Mouse (Mus musculus) NIH3T3 (cell line): ENCODE data around the gene Isy1.
A peak's percentile ranks its signal among the peaks of the same experiment; 100 is the strongest.

Source experiments
- DNase-seq: peaks from one replicate; pipeline ENCODE4 v3.0.0-alpha.2; 2012; ENCODE audit warnings: low read depth

Gene Isy1

DNA sequence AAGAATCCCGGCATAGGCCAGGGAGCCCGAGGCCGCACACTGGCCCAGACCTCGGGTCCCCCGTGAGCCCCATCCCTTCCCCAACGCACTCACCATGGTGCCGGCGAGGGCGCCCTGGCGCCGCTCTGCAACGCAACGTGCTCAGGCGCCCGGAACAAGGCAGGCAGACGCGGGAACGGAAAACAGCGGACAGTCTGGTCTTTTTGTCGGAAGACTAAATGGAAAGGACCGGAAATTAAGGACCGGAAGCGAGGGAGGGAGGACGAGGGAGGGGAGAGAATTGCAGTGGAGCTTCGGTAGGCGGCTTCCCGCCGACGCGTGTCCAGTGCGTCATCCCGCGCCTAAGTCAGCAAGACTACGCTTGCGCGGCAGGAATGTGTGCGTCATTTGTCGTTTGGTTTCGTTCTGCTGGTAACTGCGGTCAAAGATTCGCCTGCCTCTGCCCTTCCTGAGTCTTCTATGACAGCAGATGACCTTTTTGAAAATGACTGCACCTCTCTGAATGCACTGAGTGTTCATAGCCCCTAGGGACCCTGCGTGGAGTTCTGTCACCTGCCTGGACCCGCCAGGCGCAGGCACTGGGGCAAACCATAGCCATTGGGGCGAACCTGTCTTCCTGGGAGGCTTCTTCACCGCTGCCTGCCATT, at the start of gene Isy1:
TSS of gene Isy1 (minus strand) at position 248 of the 647 bp plus-strand sequence.
- DNase-seq = peak; percentile 99

DNA sequence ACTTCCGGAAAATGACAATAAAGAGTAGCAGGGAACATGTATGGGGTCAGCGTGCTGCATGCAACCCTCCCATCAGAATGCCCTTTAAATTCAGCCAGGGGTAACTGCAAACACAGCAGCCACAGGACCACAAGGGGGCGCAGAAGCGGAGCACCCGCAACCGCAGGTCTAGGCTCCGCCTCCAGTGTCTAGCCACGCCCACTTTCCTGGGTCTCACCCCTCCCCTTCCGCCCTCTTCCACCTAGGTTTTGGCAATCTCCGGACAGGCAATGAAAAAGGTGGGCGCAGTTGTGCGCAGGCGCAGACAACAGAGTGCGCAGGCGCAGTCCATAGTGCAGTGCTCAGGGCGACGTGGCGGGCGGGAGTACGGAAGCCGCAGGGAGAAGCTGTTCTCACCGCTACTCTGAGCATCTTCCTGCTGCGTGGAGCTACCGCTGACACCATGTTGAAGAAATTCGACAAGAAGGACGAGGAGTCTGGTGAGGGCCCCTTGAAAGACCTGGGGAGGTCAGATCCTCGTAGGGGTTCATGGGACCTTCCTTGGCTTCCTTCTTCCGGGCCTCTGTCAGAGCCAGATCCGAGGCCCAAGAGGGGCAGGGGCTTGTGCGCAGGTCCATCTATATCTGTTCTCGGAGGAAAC, 49.1 kb upstream of the Isy1 start, which contains the start of gene Copg1:
TSS of gene Copg1 (plus strand) at position 221 of the 640 bp plus-strand sequence.
- DNase-seq = peak; percentile 100

DNA sequence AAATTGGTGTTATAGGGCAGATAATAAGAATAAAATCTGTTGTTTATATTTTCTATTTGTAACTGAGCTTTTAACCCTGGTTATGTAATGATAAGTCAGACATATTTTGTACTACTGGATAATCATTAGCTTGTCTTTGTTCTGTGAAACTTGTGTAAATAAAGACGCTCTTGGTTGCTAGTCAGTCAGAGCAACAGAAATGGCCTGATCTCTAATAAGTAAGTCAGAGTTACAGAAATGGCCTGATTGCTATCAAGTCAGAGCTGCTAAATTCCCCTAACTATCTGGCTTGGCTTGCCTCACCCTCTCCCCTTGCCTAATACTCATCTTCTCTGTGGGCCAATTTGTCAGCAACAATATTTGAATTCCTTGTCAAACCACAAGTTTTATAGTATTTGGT, 48.1 kb upstream of the Isy1 start:
- DNase-seq = no peak

DNA sequence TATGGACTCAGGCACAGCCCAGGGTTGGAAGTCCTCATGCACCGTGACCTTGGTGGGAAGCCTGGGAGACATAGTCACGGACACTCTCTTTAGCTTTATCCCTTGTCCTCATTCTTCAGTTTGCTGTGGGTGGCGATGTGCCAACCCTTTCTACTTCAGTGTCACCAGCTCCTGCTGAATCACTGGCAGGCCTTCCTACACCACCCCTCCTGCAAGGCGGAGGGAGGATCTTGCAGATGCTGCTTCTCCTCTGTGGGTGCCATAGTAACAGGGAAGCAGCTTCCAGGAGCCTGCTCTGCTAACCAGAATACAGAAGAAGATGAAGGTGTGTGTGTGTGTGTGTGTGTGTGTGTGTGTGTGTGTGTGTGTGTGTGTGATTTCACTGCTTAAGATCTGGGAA, 44.2 kb upstream of the Isy1 start:
- DNase-seq = peak; percentile 61

DNA sequence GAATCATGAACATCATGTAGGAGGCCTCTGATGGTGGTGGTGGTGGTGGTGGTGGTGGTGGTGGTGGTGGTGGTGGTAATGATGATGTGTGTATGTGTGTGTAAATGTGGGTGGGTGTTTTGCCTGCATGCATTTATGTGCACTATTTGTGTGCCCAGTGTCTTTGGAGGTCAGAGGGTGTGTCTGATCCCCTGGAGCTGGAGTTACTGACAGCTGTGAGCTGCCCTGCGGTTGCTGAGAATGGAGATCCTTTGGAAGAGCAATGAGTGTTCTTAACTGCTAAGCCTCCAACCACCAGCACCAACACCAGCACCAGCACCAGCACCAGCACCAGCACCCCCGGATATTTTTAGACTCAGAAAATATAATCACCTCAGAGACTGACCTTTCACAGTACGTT, 43.6 kb upstream of the Isy1 start:
- DNase-seq = no peak

DNA sequence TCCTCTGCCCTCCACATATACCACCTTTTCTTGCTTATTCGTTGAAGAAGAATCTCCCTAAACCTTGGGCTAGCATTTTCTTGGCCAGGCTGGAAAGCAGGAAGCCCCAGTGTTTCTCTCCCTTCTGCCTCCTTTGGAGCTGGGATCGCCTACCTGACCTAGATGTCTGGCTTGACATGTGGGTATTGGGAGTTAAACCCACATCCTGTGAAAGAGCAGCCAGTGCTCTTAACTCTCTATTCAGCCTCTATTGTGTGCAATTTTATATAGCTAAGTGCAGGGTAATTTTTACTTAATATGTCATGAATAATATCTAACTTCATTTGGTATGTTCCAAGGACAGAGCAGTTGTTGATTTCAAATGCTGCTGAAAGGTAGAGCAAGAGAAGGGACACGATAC, 41.0 kb upstream of the Isy1 start:
- DNase-seq = no peak

DNA sequence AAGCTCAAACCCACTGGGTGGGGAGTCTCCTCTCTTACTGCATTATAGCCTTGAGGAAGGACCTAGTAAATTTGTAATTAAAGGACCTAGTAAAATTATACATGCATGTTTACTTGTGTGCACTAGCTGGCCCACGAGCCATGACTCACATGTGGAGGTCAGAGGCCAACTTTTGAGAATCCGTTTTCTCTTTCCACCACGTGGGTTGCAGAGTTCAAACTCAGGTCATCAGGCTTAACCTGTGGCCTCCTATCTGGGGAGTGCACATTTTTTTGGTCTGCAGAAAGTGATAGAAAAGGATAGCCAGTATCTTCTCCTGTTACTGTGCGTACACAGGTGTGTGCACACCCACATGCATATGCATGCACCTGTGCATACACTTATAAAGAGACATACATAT, 40.4 kb upstream of the Isy1 start:
- peak; percentile 43 for DNase-seq

DNA sequence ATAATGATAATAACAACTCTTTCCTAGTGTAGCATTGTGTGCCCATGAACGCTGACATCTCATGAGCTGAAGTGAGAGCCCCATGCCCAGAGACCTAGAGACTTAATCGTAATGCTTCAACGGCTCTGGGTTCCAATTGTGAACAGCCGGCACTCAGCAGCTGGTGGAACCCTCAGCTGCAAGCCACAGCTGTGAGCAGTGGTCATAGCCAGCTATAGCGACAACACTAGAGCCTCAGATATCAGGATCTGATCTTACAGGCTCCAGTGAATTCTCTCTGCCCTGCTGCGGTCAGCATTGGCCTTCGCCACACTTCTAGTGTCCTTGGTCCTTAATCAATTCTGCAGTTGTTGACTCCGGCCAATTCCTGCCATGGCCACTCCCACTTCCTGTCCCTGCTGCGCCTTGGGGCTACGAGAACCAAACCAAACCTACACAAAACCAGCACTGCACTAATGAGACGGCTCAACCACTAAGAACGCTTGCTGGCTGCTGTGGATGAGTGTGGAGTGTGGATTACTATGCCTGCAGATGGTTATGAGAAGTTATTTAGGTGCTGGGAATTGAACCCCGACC, 37.6 kb upstream of the Isy1 start:
- no peak for DNase-seq

DNA sequence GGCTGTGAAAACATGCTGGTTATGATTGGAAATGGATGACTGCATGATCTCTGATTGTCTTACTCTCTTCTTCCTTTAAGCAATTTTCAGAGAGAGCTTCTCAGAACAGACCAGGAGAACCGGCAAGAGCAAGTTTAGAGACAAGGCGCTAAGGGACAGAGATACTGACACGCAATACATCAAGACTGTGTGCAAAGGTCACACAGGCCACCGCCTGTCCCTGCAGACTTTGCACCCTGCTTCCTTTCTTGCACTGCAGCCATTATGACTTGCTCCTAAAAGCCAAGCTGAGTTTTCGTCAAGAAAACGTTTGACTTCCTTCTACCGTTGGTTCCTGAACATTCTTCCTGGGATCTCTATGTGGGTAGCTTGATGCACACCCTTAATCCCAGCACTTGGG, 37.0 kb upstream of the Isy1 start:
- no peak for DNase-seq

DNA sequence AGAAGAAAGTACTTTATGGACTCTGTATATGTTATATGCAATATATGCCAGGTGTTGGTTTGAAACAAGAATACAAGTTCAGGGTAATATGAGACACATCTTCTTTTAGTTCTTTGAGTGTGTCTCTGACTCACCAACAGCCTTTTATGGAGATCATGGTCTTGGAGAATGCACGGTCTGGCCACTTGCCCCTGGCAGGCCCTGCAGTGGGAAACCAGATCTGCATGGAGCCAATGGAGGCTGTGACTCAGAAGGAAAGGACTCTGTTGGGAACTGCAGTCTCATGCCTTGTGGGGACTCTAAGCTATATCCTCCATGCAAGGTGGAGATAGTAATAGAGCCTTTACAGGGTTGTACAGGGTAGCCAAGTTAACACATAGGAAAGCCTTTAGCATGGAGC, 36.5 kb upstream of the Isy1 start:
- DNase-seq = peak; percentile 98

DNA sequence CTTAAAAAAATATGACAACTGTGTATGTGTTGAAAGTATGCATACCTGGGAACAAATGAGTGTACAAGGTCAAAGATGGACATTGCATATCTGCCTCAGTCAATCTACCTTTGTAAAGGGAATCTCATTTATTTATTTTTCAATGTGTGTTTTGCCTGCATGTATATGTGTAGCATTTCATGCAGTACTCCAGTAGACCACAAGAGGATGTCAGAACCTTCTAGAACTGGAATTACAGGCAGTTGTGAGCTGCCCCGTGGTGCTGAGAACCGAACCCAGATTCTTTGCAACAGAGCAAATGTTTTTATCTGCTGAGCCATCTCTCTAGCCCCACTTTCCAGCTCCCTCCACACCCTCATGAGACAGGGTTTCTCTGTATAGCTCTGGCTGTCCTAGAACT, 35.4 kb upstream of the Isy1 start:
- no peak for DNase-seq

DNA sequence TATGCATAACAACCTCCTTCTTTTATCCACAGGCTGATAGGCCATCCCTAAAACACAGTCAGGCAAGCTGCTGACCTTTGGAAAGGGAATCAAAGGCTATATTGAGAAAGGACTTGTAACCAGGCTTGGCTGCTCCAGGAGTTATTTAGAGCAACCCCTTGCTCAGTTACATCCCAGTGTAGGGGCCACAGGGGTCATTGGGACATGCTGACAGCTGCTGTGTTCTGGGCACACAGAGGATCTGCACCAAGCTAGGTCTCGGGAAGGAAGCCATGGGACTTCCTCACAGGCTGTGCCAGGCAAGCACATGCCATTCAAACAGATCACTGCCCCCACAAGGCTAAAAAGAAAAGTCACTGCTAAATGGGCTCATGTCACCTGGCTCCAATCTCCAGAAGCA, 34.5 kb upstream of the Isy1 start:
- peak; percentile 48 for DNase-seq

DNA sequence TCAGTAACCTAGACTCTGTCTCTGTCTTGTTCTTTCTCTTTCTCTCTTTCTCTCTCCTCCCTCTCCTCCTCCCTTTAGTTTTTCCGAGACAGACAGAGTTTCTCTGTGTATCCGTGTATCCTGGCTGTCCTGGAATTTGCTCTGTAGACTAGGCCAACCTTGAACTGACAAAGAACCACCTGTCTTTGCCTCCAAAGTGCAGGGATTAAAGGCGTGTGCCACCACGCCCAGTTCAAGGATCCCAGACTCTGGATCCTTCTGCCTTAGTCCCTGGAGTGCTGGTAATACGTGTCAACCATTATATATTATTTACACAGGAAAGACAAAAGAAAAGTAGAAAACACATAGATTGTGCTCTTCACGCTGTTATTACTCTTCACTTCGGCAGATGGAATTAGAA, 32.6 kb upstream of the Isy1 start:
- DNase-seq = no peak

DNA sequence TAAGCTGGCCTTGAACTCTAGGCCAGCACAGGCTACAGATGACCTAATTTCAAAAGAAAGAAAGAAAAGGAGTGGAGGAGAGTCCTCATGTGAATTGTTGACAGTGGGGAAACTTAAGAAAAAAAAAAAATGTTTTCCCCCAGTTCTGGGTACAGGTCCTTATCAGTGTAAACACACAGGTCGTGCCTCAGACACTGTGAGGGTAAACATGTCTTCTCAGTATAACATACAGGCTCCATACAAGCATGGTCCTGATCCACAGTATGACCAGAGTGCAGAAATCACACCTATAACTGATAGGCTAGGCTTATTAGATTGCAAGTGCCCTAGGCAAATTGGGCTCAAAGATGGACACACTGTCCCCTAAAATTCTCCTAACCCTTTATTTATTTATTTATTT, 31.8 kb upstream of the Isy1 start:
- DNase-seq = no peak

DNA sequence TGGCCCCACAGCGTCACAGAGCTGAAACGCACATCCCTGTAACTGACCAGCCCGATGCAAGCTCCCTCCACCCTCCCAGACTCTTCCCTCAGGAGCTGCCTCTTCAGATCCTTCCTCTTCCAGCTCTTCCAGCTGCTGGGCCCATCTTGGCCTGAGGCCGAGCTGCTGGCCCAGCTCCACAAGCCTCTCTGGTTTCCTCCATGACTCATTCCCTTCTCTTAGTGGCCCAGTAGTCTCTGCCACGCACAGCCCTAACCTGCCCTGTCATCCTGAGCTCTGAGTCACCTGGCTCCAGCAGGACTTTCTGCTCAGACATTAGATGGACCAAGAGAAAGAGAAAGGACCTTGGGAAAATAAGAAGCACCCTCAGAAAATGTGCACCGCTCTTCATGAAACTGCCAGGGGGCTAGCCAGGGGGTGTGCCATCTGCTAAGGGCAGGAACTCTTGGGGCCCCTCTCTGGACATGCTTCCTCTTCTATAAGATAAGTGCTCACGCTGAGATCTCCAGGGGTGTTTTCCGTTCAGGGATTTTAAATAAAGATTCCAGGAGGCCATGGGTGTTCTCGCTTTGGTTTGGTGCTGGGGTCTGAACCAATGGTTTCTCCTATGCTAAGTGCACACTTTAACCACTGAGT, 30.4 kb upstream of the Isy1 start:
- DNase-seq = peak; percentile 99

DNA sequence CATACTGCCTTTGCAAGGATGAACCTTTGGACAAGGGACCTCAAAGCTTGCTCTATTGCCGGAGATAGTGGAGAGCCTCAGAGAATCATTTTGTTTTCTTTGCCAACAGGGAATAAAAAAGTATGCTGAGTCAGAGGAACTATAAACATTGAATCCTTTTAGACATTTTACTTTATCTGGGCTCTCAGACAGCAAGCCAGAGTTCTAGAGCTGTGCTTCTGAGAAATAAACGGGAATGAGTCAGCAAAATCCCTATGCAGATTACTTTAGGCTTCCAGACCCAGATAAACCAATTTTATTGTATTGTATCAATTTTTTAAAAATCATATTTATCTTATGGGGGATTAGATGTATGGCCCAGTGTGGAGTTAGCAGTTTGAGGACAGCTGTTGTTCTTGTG, 28.7 kb upstream of the Isy1 start:
- DNase-seq = peak; percentile 77

DNA sequence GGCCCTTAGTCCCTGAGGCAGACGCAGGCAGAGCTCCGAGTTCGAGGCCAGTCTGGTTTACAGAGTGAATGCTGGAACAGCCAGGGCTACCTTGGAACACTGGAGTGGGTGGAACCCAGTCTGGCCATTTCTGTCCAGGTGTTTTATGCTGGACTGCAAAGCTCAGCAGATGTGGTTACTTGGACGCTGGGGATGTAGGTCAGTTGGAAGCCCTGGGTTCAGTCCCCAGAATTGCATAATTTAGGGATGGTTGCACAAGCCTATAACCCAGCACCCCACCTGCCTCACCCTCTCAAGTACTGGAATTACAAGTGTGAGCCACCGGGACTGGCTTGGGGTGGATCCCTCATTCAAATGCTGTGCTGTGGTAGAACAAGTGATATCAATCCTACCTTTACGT, 27.6 kb upstream of the Isy1 start:
- DNase-seq = no peak

DNA sequence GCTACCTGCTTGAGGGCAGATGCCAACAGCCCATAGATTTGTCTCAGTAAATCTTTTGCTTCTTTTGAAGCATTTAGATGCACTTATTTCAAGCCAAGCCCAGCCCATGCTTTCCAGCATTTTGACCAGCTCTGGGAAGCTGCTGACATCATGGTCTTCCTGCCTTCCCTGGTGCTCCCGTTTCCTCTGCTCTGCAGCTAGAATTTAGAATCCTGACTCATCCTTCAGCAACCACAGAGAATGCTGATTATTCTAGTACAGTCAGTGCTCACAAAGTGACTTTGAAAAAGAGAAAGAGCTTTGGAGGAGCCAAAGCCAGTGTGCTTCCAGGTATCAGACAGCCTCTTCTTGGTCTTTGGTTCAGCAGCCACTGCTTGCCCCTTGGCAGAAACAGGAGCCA, 18.5 kb upstream of the Isy1 start:
- peak; percentile 88 for DNase-seq

DNA sequence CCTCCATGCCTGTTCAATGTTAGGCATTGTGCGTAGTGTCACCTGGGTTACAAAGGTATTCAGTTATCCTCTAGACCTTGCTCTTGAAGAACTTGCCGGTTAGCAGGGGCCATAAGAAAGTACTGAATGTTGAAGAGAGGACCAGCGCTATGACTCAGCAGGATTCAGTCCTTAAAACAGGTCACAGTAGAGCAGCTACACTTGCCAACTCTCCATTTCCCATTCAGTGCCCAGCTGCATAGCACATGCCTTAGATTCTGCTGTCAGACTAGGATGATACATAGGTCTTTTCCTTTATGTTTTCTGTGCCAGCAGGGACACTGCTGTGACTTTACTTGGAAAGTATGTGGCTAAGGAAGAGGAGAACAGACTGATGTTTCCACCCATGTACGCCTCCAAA, 14.8 kb upstream of the Isy1 start:
- peak; percentile 55 for DNase-seq

DNA sequence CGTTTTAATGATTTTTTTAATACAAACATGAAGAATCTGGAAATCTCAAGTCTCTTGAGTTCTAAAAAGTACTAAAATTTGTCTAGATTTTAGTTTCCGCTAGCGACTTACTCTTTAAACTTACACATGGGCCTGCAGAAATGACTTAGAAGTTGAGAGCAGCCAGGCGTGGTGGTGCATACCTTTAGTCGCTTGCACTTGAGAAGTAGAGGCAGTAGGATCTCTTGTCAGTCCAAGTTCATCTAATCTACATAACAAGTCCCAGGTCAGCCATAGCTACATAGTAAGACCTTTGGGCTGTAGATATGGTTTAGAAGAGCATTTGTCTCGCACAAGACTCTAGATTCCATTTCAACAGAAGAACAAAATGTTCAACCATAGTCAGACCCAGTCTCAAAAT, 13.3 kb upstream of the Isy1 start:
- no peak for DNase-seq

DNA sequence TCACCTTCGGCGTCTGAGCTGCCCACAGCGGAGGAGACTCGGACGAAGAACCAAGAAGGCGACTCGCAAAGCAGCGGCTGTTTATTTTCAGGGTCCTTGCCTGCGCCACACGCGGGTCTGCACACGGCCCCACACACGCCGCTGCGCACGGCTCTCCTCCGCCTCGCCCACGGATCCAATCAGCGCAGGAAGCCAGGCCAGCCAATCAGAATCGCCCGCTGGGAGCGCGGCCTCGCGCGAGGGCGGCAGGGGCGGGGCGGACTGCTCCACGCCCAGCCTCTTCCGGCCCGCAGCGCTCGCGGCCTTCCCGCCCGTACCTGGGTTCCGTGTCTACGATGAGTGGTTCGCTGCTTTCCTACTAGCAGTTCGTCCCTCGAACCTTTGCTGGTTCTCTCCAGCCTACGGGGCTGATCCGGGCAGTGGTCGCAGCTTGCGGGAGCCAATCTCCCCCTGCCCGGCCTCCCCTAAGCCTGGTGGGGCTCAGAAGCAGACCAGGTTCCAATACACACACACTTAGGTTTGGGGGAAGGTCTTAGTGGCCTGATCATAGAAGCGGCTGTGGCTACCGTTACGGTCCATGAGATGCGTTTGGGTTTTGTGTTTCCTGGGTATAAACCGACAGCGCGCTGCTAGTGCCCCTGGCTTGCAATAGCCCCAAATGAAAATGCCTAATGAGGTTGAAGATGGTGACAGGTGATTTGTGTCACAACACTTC, 12.5 kb upstream of the Isy1 start, which contains the start of gene Cnbp:
TSS of gene Cnbp (minus strand) at position 207 of the 715 bp plus-strand sequence.
- DNase-seq = peak; percentile 100

DNA sequence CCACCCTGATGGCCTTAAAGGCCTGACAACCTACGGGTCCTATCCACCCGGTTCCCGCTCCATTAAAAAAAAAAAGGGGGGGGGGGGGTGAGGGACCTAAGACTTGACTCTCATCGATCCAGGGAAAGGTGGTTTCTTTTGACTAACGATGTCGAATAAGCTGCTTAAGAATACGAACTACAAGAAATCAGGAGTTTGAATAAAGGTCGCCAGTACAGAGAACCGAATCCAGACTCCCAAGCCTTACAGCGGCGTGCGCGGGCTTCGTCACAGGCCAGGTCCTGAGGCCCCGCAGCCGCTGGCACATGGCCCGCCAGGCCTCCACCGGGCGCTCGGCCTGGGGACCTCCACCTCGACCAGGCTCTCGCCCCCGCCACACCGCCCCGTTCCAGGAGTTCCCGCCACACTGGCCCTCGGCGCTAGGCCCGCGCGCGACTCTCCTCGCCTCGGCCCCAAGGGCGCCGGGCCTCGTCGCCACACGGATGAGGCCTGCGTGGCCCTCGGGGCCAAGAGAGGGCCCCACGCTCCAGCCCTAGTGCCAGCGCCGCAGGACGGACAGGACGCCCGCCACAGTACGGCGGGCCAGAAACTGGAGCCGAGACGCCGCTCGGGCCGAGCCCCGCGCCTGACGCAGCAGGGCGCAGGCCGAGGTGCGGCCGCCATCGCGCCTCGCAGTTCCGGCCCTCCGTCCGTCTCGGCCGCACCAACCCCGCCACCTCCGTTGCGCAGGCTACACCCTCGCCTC, 11.7 kb upstream of the Isy1 start:
- DNase-seq = peak; percentile 75
